Mouse (Mus musculus) stomach, embryonic 16.5 days (tissue): ENCODE results near the gene Gucd1. TPM values are rescaled to one million over a fixed set of nuclear protein-coding genes. Genes with fewer than 3 reads are reported as not detected.
A peak's percentile ranks its signal among the peaks of the same experiment; 100 is the strongest.

Experiments used
- ATAC-seq: fragments of 200-750 bp; cut with Nextera tagmentation; 2 replicates; pipeline ENCODE4 v1.8.0; 2017; ENCODE audit warnings: moderate number of reproducible peaks, moderate TSS enrichment; ENCODE audit not compliant: insufficient read depth, low FRiP score
- H3K27ac ChIP-seq: fragments of 300-500 bp; sonication (generic); 2 replicates; pipeline ENCODE4 v1.5.1; 2014; ENCODE audit warnings: low read length
- H3K27me3 ChIP-seq: fragments of 300-500 bp; sonication (generic); 2 replicates; pipeline ENCODE4 v1.6.1; 2014; ENCODE audit warnings: low read length, control low read depth, mixed read lengths; ENCODE audit not compliant: control insufficient read depth, insufficient read depth
- H3K36me3 ChIP-seq: fragments of 300-500 bp; sonication (generic); 2 replicates; pipeline ENCODE4 v1.6.1; 2014; ENCODE audit warnings: low read length; ENCODE audit not compliant: control insufficient read depth, insufficient read depth
- H3K4me1 ChIP-seq: fragments of 300-500 bp; sonication (generic); 2 replicates; pipeline ENCODE4 v1.6.1; 2014; ENCODE audit warnings: low read length, control low read depth, mixed read lengths; ENCODE audit not compliant: control insufficient read depth, insufficient read depth
- H3K4me2 ChIP-seq: fragments of 300-500 bp; sonication (generic); 2 replicates; pipeline ENCODE4 v1.6.1; 2014; ENCODE audit warnings: low read depth, low read length, mixed read lengths
- H3K4me3 ChIP-seq: fragments of 300-500 bp; sonication (generic); replicated peaks from 2 replicates; pipeline ENCODE4 v1.5.1; 2014; ENCODE audit warnings: mild to moderate bottlenecking, low read length
- H3K9ac ChIP-seq: fragments of 300-500 bp; sonication (generic); 2 replicates; pipeline ENCODE4 v1.6.1; 2014; ENCODE audit warnings: low read length
- H3K9me3 ChIP-seq: fragments of 300-500 bp; sonication (generic); replicated peaks from 2 replicates; pipeline ENCODE4 v1.6.1; 2016; ENCODE audit warnings: low read length, control low read depth; ENCODE audit not compliant: control insufficient read depth
- WGBS: fragments of 180-500 bp; shearing (Covaris S2); extraction: QIAGEN DNeasy Blood & Tissue Kit; methylation state at CpG from one replicate; pipeline ENCODE4 v1.1.7; 2014; 5-methylcytosine and 5-hydroxymethylcytosine counted together
- polyA plus RNA-seq: library from polyadenylated mRNA; unstranded; fragments of >200 nt; fragmentation: Nextera tagmentation; extraction: Ambion mirVana; gene quantifications from 2 replicates; pipeline ENCODE4 v1.2.1, GENCODE M21; 2015

Gucd1 gene
- polyA plus RNA-seq, 1 experiment from 2014 or later, result 24.7 TPM

DNA sequence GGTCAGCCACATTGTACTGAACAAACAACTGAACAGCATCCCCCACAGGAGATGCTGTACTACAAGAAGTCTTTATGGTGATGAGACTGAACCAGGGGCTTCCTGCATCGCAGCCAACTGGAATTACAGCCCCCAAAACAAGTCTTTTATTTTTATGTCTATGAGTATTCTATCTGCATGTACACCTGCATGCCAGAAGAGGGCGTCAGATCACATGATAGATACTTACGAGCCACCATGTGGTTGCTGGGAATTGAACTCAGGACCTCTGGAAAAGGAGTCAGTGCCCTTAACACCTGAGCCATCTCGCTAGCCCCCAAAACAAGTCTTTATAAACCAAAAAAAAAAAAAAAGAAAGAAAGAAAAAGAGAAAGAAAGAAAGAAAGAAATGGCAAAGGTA lies 74.8 kb downstream of the Gucd1 start:
- H3K27me3 ChIP-seq, result no peaks in the 10 kb centered on the region
- no peak overlapping the region for H3K4me2 ChIP-seq
- no peak overlapping the region for H3K4me3 ChIP-seq
- no peaks in the 10 kb centered on the region for H3K36me3 ChIP-seq
- H3K27ac ChIP-seq, result no peak overlapping the region
- WGBS, result 84% methylated on average over 4 of the region's 4 CpGs
- H3K9me3 ChIP-seq, result no peaks in the 10 kb centered on the region
- peaks cover 12% of the 10 kb centered on the region; the same call in 1 of the 2 replicates for H3K4me1 ChIP-seq
- ATAC-seq, result no peak
- no peak overlapping the region for H3K9ac ChIP-seq

GRCm38 (mm10) chr10:75441800-75442199 lies 76.0 kb downstream of the Gucd1 start:
- Histone ChIP-seq H3K4me1 (peaks cover 12% of the 10 kb centered on the region; the same call in 1 of the 2 replicates), H3K4me3 (no peak overlapping the region), H3K9me3 (no peaks in the 10 kb centered on the region), H3K4me2 (0 out of 2 replicates have a peak overlapping the region, but pooled peaks have one; percentile 5), H3K9ac (no peak overlapping the region), H3K27me3 (no peaks in the 10 kb centered on the region), H3K27ac (no peak overlapping the region), H3K36me3 (no peaks in the 10 kb centered on the region)
- peak; percentile 34; the same call in 1 of the 2 replicates for ATAC-seq
- WGBS, result 41% methylated on average over 4 of the region's 4 CpGs

- Histone ChIP-seq H3K4me1 (peaks cover 12% of the 10 kb centered on the region; the same call in 1 of the 2 replicates), H3K9ac (no peak overlapping the region), H3K4me3 (no peak overlapping the region), H3K27ac (no peak overlapping the region), H3K36me3 (no peaks in the 10 kb centered on the region), H3K9me3 (no peaks in the 10 kb centered on the region), H3K4me2 (no peak overlapping the region), H3K27me3 (no peaks in the 10 kb centered on the region)
- WGBS, result 88% methylated on average over 3 of the region's 3 CpGs
- ATAC-seq, result no peak
Observed at GRCm38 (mm10) chr10:75440756-75441155, 77.0 kb downstream of the Gucd1 start.

DNA sequence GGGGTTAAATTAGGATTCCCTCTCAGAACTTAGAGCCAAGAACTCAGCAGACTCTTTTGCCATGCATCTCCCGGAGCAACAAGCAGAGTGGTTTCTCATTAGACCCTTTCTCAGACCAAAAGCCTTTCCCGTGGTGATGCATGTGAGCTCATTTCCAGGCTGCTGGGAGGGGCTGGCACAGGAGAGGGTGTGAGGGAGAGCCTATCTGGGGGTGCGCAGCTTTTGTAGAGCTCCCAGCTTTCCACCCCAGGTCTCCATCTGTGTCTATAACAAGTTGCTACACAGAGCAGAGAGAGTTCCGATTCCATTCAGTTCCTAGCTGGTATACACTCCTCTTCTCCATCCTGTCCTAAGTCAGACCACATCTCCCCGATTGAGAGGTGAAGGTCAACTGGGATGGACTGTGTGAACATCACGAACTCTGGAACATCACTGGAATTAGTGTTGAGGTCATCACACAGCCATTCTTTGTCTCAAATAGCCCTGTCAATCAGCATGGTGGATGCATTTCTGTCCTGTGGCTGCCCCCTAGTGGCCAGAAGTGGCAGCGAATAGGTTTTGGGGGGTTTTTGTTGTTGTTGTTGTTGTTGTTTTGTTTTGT lies 78.5 kb downstream of the Gucd1 start:
- Histone ChIP-seq H3K36me3 (no peaks in the 10 kb centered on the region), H3K27me3 (no peaks in the 10 kb centered on the region), H3K9me3 (no peaks in the 10 kb centered on the region), H3K4me3 (no peak overlapping the region), H3K4me1 (peaks cover 10% of the 10 kb centered on the region; the same call in 1 of the 2 replicates), H3K27ac (no peak overlapping the region), H3K4me2 (no peak overlapping the region), H3K9ac (no peak overlapping the region)
- no peak for ATAC-seq
- 45% methylated on average over 7 of the region's 7 CpGs for WGBS

DNA sequence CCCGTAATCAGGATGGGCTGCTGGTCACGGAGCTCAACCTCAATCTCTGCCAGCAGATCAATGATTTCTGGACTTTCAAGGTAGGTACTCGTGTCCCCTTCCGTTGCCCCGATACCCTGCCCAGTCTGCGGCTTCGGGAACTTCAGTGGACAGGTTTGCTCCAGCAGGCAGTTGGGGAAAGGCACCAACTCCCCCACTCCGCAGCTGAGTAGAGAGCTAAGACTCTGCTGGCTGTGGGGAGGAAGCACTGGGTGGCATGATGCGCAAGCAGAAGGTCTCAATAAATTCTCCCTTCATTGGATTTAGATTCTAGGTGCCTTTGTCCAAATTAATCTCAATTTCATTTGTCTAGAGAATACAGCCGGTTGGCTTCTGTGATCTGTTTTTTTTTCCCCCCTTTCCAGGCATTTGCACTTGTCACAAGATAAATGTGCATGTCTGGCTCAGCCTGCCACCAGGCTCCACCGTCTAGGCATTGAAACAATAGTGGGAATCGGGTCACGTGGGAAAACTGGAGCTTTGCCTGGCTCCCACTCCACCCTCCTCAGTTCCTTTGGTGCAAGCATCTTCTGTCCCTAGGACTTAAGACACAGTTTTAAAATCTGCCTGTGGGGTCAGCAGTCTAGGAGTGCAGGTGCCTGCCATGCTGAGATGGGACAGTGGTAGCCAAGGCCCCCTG lies 79.5 kb downstream of the Gucd1 start:
- Histone ChIP-seq H3K27ac (no peak overlapping the region), H3K9ac (0 out of 2 replicates have a peak overlapping the region, but pooled peaks have one; percentile 31), H3K36me3 (no peaks in the 10 kb centered on the region), H3K4me1 (peaks cover 10% of the 10 kb centered on the region; the same call in 1 of the 2 replicates), H3K4me2 (no peak overlapping the region), H3K27me3 (no peaks in the 10 kb centered on the region), H3K4me3 (no peak overlapping the region), H3K9me3 (no peaks in the 10 kb centered on the region)
- ATAC-seq, result no peak
- 52% methylated on average over 13 of the region's 13 CpGs for WGBS

DNA sequence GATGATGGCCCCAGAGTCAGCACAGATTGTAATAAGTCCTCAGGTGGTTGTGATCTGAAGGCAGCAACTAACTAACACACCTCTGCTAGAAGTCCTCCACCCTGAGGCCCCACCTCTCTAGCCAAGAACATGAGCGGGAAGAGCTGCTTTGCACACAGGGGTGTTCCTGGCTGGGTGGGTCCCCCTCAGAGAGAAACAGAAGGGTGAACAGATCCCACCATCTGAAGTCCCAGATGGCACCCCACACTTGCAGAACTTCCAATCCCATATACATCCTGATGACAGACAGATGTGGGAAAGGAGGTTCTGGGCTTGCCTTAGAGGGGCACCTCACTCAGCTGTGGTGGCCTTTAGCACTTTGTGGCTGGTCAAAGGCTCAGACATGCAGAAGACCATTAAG lies 80.5 kb downstream of the Gucd1 start:
- Histone ChIP-seq H3K4me1 (peaks cover 10% of the 10 kb centered on the region; the same call in 1 of the 2 replicates), H3K27me3 (no peaks in the 10 kb centered on the region), H3K9me3 (no peaks in the 10 kb centered on the region), H3K27ac (no peak overlapping the region), H3K4me3 (no peak overlapping the region), H3K4me2 (no peak overlapping the region), H3K9ac (no peak overlapping the region), H3K36me3 (no peaks in the 10 kb centered on the region)
- no peak for ATAC-seq
- WGBS, result 79% methylated on average over 1 of the region's 1 CpGs

- H3K4me1 ChIP-seq, result peaks cover 5% of the 10 kb centered on the region; the same call in 1 of the 2 replicates
- H3K27me3 ChIP-seq, result no peaks in the 10 kb centered on the region
- no peaks in the 10 kb centered on the region for H3K9me3 ChIP-seq
- 14% methylated on average over 3 of the region's 3 CpGs for WGBS
- H3K36me3 ChIP-seq, result no peaks in the 10 kb centered on the region
- ATAC-seq, result 0 out of 2 replicates have a peak, but pooled peaks have one; percentile 22
- no peak overlapping the region for H3K27ac ChIP-seq
- H3K4me2 ChIP-seq, result no peak overlapping the region
- H3K9ac ChIP-seq, result no peak overlapping the region
- H3K4me3 ChIP-seq, result no peak overlapping the region
Observed at GRCm38 (mm10) chr10:75436604-75437217, 81.1 kb downstream of the Gucd1 start.

DNA sequence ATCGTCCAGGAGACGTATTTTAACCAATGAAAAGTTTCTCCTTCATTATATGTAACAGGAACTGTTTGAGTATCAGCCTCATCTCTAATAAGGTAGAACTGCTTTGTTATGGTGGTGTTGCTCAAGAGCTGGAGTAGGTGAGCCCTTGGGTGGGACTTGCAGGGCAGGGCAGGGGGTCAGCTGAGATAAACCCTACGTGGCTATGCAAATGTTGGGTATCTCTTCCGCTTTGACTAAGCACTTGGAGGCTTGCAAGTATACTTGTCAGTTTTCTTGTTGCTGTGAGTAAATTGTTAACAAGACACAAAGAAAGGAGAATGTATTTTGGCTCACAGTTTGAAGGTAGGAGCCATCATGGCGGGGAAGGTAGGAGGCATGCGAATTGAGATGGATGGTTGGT lies 87.1 kb downstream of the Gucd1 start:
- Histone ChIP-seq H3K4me1 (no peaks in the 10 kb centered on the region; the same call in 1 of the 2 replicates), H3K27me3 (no peaks in the 10 kb centered on the region), H3K27ac (no peak overlapping the region), H3K4me2 (no peak overlapping the region), H3K4me3 (no peak overlapping the region), H3K9me3 (peaks cover 3% of the 10 kb centered on the region; the same call in 1 of the 2 replicates), H3K36me3 (no peaks in the 10 kb centered on the region), H3K9ac (no peak overlapping the region)
- 89% methylated on average over 6 of the region's 6 CpGs for WGBS
- no peak for ATAC-seq

DNA sequence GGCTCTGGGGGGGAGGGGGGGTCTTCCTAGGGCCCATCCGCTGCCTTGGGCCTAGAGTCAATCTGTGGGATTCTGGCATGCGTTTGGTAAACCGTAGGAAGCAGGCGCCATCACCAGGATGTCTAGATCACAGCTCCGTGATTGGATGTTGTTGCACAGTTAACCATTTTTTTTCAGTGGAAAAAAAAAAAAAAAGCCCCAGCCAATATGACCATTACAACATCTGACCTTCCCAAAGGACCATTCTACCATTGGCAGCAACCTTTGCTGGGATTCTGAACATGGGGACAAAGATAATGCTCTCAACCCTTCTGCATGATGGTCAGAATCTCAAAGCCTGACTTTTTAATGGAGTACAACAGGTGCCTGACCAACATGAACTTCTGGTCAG lies 87.6 kb downstream of the Gucd1 start:
- Histone ChIP-seq H3K9ac (no peak overlapping the region), H3K27me3 (no peaks in the 10 kb centered on the region), H3K4me3 (no peak overlapping the region), H3K4me2 (no peak overlapping the region), H3K36me3 (no peaks in the 10 kb centered on the region), H3K4me1 (no peaks in the 10 kb centered on the region; the same call in 1 of the 2 replicates), H3K27ac (no peak overlapping the region), H3K9me3 (peaks cover 3% of the 10 kb centered on the region; the same call in 1 of the 2 replicates)
- no peak for ATAC-seq
- 88% methylated on average over 5 of the region's 5 CpGs for WGBS
